Mouse (Mus musculus) brown adipose tissue, adult 24 weeks (tissue): ENCODE results near the gene Dgkg. TPM values are rescaled to one million over a fixed set of nuclear protein-coding genes. Genes with fewer than 3 reads are reported as not detected.

Experiments
- H3K27ac ChIP-seq: fragments of 200-500 bp; replicated peaks from 2 replicates; pipeline ENCODE4 v1.5.1; 2012; ENCODE audit warnings: low read depth, mild to moderate bottlenecking, low read length
- H3K4me1 ChIP-seq: fragments of 200-500 bp; 2 replicates; pipeline ENCODE4 v1.6.1; 2012; ENCODE audit warnings: low read length, mixed read lengths; ENCODE audit not compliant: control insufficient read depth, insufficient read depth, insufficient read length
- H3K4me3 ChIP-seq: fragments of 200-500 bp; 2 replicates; pipeline ENCODE4 v1.5.1; 2012; ENCODE audit warnings: low read depth, mild to moderate bottlenecking, low read length, moderate library complexity; ENCODE audit not compliant: insufficient read depth
- polyA plus RNA-seq: library from polyadenylated mRNA; stranded (reverse); fragments of >200 nt; gene quantifications from 2 replicates; pipeline ENCODE4 v1.2.4, GENCODE M21; 2012; ENCODE audit not compliant: missing spikeins, insufficient read depth, insufficient read length

Dgkg gene
- polyA plus RNA-seq, 1 experiment = not detected

- no peak overlapping the region for H3K27ac ChIP-seq
- H3K4me3 ChIP-seq = no peak overlapping the region
- no peaks in the 10 kb centered on the region for H3K4me1 ChIP-seq
These were observed 139.3 kb downstream of the Dgkg start for GRCm38 (mm10) chr16:22517431-22518384.

- no peaks in the 10 kb centered on the region for H3K4me1 ChIP-seq
- H3K27ac ChIP-seq = no peak overlapping the region
- no peak overlapping the region for H3K4me3 ChIP-seq
These were observed 141.5 kb downstream of the Dgkg start for GRCm38 (mm10) chr16:22515476-22515875.

- Histone ChIP-seq H3K27ac (no peak overlapping the region), H3K4me3 (no peak overlapping the region), H3K4me1 (no peaks in the 10 kb centered on the region)
These were observed 146.0 kb downstream of the Dgkg start for GRCm38 (mm10) chr16:22510861-22511637.

- Histone ChIP-seq H3K4me3 (no peak overlapping the region), H3K4me1 (no peaks in the 10 kb centered on the region; the same call in 1 of the 2 replicates), H3K27ac (no peak overlapping the region)
These were observed 148.0 kb downstream of the Dgkg start for GRCm38 (mm10) chr16:22508936-22509563.

DNA sequence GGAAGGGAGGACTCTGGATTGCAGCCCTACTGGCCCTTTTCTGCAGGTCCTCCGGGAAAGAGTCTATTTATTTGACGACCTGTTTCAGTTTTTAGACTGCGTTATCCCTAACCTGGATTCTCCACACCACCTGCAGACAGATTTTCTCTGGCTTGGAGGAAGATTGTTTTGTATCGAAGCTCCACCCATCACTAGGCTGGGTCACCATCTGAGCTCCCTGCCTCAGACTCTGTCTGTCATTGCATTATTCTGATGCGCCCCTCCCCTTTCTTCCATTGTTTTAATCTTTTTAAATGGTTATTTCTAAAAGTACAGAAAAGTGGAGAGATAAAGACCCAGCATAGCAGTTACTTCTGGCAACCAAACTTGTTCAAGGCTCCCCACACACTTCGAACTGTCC lies 151.4 kb downstream of the Dgkg start:
- no peak overlapping the region for H3K27ac ChIP-seq
- no peaks in the 10 kb centered on the region; the same call in 1 of the 2 replicates for H3K4me1 ChIP-seq
- no peak overlapping the region for H3K4me3 ChIP-seq

- Histone ChIP-seq H3K27ac (no peak overlapping the region), H3K4me1 (no peaks in the 10 kb centered on the region; the same call in 1 of the 2 replicates), H3K4me3 (no peak overlapping the region)
These were observed 152.2 kb downstream of the Dgkg start for GRCm38 (mm10) chr16:22504851-22505250.

DNA sequence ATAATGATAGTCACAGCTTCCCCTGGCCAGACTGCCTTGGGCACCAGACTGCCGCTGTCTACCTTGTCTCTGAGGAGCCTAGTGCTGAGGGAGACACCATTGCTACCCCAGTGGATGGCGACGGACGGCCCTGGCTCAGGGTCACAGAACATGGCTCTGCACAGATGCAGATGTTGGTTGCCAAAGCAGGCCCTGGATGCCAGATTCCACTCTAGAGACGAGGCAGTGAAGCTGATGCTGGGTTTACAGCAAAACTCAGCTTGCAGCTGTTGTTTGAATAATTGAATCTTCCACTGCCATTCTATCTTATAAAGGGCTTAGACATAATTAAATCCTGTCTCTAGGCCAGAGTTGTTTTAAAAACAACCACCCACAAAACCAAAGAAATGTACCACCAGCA lies 153.0 kb downstream of the Dgkg start:
- Histone ChIP-seq H3K4me3 (no peak overlapping the region), H3K4me1 (no peaks in the 10 kb centered on the region; the same call in 1 of the 2 replicates), H3K27ac (no peak overlapping the region)

DNA sequence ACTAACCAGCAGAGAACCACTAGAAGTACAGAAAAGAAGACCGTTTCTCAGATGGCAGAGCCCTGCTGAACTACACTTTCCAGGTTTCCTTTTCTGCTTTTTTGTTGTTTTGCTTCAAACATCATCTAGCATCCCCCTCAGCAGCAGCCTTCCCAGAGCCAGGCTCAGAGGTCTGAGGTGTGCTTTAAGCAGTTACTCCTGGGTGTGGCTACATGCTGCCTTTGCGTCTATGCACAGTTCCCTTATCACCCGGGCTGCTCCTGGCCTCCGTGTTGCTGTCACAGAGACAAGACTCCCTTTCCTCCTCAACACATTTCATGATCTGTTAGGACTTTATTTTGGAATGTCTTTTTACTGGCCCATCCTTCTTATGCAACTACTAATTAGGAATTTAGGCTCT lies 153.6 kb downstream of the Dgkg start:
- no peak overlapping the region for H3K4me3 ChIP-seq
- H3K27ac ChIP-seq = no peak overlapping the region
- no peaks in the 10 kb centered on the region; the same call in 1 of the 2 replicates for H3K4me1 ChIP-seq

- H3K27ac ChIP-seq = no peak overlapping the region
- H3K4me3 ChIP-seq = no peak overlapping the region
- H3K4me1 ChIP-seq = no peaks in the 10 kb centered on the region; the same call in 1 of the 2 replicates
These were observed 155.2 kb downstream of the Dgkg start for GRCm38 (mm10) chr16:22501855-22502254.

DNA sequence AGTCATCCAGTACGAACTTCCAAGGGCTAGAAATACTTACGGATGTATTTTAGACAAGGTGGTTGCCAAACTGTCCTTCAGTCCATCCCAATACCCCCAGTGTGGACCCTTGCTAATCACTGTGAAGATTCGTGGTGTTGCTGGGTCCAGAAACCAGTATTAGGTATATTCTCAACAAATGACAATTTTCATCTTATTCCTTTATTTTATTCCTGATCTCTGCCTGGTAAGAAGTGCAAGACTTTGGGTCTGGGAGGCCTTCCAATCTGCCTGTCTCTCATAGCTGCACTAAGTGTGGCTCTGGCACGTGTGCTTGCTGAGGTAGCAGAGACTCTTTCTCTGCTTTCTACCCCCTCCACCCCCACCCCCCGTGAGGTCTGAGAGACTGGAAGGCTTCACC lies 156.5 kb downstream of the Dgkg start:
- Histone ChIP-seq H3K4me1 (no peaks in the 10 kb centered on the region; the same call in 1 of the 2 replicates), H3K27ac (no peak overlapping the region), H3K4me3 (no peak overlapping the region)

DNA sequence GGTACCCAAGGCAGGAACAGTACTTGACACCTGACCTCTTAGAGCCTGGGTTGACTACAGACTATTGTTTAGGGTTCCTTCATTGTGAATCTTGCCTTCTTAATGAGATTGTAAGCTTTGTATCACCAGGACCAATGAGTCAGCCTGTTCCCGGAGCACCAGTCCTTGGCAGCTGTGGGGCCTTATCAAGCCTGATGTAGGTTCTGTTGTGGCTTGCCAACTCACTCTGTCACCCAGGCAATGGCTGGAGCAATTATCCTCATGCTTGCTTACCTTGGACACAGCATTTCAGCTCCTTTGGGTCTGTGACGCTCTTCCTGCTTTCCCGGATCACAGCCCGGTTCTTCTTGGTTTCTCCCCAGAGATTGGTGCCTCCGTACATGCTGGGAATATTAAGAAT lies 157.1 kb downstream of the Dgkg start:
- Histone ChIP-seq H3K27ac (no peak overlapping the region), H3K4me1 (no peaks in the 10 kb centered on the region; the same call in 1 of the 2 replicates), H3K4me3 (no peak overlapping the region)

GRCm38 (mm10) chr16:22499447-22499846 lies 157.6 kb downstream of the Dgkg start:
- Histone ChIP-seq H3K4me1 (no peaks in the 10 kb centered on the region), H3K4me3 (no peak overlapping the region), H3K27ac (no peak overlapping the region)

DNA sequence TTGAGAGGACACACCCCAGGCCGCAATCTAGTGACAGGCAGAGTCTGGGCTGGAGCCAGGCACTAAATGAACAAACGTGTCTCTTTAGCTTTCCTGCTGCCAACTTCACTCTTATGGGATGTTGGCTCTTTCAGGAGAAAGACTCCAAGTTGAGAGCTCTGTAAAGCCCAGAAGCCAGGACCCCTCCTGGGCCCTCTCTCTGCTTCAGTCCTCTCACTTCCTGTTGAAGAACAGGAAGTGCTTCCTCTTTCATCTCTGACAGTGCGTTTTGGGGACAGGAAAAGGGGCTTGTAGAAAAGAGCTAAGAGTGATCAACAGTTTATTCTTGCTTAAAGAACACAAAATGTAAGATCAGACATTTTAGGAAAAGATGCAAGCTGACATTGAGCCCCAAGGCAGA lies 159.0 kb downstream of the Dgkg start:
- Histone ChIP-seq H3K4me1 (no peaks in the 10 kb centered on the region), H3K27ac (no peak overlapping the region), H3K4me3 (no peak overlapping the region)

- Histone ChIP-seq H3K4me3 (no peak overlapping the region), H3K27ac (no peak overlapping the region), H3K4me1 (no peaks in the 10 kb centered on the region; the same call in 1 of the 2 replicates)
These were observed 161.8 kb downstream of the Dgkg start for GRCm38 (mm10) chr16:22495259-22495658.

DNA sequence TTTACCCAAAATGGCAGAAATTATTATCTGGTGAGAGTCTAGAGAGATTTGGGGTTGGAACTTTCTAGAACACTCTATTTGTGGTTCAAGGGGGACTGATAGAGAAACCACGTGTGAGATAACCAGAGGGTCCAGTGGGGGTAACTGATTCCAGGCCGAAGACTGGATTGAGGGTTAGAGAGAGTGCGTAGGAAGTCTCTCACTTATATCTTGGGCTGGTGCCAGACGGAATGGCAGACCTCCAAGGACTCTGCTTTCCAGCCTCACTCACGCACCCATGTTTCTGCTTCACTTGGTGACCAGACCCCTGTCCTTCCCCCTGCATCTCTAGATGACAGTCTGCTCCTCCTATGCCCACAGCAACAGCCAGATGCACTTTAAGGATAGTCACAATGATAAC lies 162.2 kb downstream of the Dgkg start:
- H3K4me3 ChIP-seq = no peak overlapping the region
- H3K27ac ChIP-seq = no peak overlapping the region
- H3K4me1 ChIP-seq = no peaks in the 10 kb centered on the region; the same call in 1 of the 2 replicates
